In the genomic region with DNA sequence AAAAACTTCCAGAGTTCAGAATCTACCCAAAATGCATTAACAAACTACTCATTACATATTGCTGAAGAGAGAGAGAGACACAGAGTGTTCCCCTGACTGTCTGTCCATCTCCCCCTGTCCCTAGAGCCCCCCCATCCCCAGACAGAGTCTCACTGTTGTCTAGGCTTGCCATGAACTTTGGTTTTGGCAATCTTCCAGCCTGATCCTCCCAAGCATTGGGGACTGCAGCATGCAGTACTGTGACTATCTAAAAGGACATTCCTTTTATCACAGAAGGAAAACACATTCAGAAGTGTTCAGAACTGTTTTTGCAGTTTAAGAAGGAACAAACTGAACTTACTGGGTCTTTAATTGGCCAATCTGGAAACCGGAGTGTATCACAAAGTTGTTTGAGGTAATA, we compare ENCODE assay signal across 32 mouse cellular contexts.
DNase-seq lines count a peak whose midpoint lies in the region; ATAC-seq and TF ChIP-seq lines count a peak whose summit lies in the region.
"Had no signal": no experiment of that assay in that cellular context is flagged by ENCODE, and none has a peak within 500 bp of the region (broad histone marks: within the 10 kb centered on the region; RNA-seq: fewer than 3 reads in every experiment).

No protein-coding gene starts in this region.

- intact Hi-C loops in heart, postnatal 25 days (cut with DNase I): no loop called here

- no peak overlapping the region for H3K27ac ChIP-seq in heart, postnatal 0 days (ENCODE audit: low read depth)
- no peak overlapping the region for H3K27ac ChIP-seq in midbrain, postnatal 0 days (ENCODE audit: low read depth, low read length)
- no peak overlapping the region for H3K27ac ChIP-seq in midbrain, embryonic 10.5 days (replicated peaks)
- H3K27ac ChIP-seq: embryonic facial prominence, embryonic 10.5 days; embryonic facial prominence, embryonic 15.5 days; forebrain, embryonic 12.5 days; heart, adult 2 months; kidney, postnatal 0 days; limb, embryonic 10.5 days; limb, embryonic 15.5 days; liver, embryonic 13.5 days; midbrain, embryonic 13.5 days; neural tube, embryonic 12.5 days; stomach, embryonic 15.5 days had no signal

- no peaks in the 10 kb centered on the region for H3K27me3 ChIP-seq in heart, postnatal 0 days (ENCODE audit: control insufficient read depth, insufficient read depth, low read length)
- H3K27me3 ChIP-seq in midbrain, postnatal 0 days (ENCODE audit: insufficient read depth, low read length): no peaks in the 10 kb centered on the region
- H3K27me3 ChIP-seq in midbrain, embryonic 10.5 days (ENCODE audit: low read depth, poor library complexity, severe bottlenecking): no peaks in the 10 kb centered on the region
- H3K27me3 ChIP-seq: embryonic facial prominence, embryonic 15.5 days; forebrain, embryonic 12.5 days; heart, embryonic 13.5 days; limb, embryonic 15.5 days; liver, embryonic 13.5 days; midbrain, embryonic 13.5 days; neural tube, embryonic 12.5 days; stomach, embryonic 15.5 days had no signal

- no peak overlapping the region for H3K4me3 ChIP-seq in heart, postnatal 0 days (ENCODE audit: low read depth, low read length)
- H3K4me3 ChIP-seq in midbrain, postnatal 0 days (ENCODE audit: low read depth, low read length): no peak overlapping the region
- H3K4me3 ChIP-seq in midbrain, embryonic 10.5 days: no peak overlapping the region
- H3K4me3 ChIP-seq: embryonic facial prominence, embryonic 10.5 days; embryonic facial prominence, embryonic 15.5 days; forebrain, embryonic 12.5 days; heart, adult 2 months; heart, embryonic 13.5 days; limb, embryonic 10.5 days; limb, embryonic 15.5 days; liver, embryonic 13.5 days; midbrain, embryonic 13.5 days; neural tube, embryonic 12.5 days; stomach, embryonic 15.5 days had no signal

- WGBS in heart, postnatal 0 days: 69% methylated on average over 1 of the region's 1 CpGs
- WGBS in midbrain, postnatal 0 days: 88% methylated on average over 1 of the region's 1 CpGs
- 91% methylated on average over 1 of the region's 1 CpGs for WGBS in midbrain, embryonic 10.5 days

- peaks cover 69% of the 10 kb centered on the region for H3K36me3 ChIP-seq in heart, postnatal 0 days (replicated peaks; ENCODE audit: control insufficient read depth, insufficient read depth, low read length)
- H3K36me3 ChIP-seq in midbrain, postnatal 0 days (ENCODE audit: insufficient read depth, low read length): peaks cover 31% of the 10 kb centered on the region; the same call in 1 of the 2 replicates
- H3K36me3 ChIP-seq in midbrain, embryonic 10.5 days: peaks cover 82% of the 10 kb centered on the region

- peak; percentile 16 for DNase-seq in heart, postnatal 0 days (ENCODE audit: low spot score)
- no peak for DNase-seq in heart, postnatal 25 days (ENCODE audit: low spot score)
- peak; percentile 5 for DNase-seq in midbrain, postnatal 0 days (ENCODE audit: low spot score)
- DNase-seq in midbrain, embryonic 10.5 days (ENCODE audit: low spot score): no peak
- DNase-seq in brain, adult 2 months (ENCODE audit: low read depth, low spot score): peak; percentile 32
- DNase-seq in spleen, postnatal 10 days (ENCODE audit: low spot score in 2 of 2): no peak
- no peak for DNase-seq in neural tube, embryonic 10.5 days (ENCODE audit: extremely low spot score, low spot score)
- DNase-seq: adrenal gland, postnatal 10 days; B cell, adult 2 months; cerebellum, adult 18-20 months; cerebellum, postnatal 25 days; gastrocnemius, postnatal 25 days; heart, adult 2 months; heart, postnatal 14 days; kidney, adult 8-10 months; kidney, postnatal 4 days; liver, embryonic 13.5 days; lung, adult 18-20 months; lung, postnatal 10 days had no signal

- ATAC-seq in heart, postnatal 0 days (ENCODE audit: insufficient read depth, low read depth): no peak
- ATAC-seq in midbrain, postnatal 0 days (ENCODE audit: low FRiP score): no peak
- peak; percentile 69 for ATAC-seq in megakaryocyte-erythroid progenitor cell, adult 5-6 weeks (replicated peaks; ENCODE audit: low FRiP score, low TSS enrichment, poor library complexity, severe bottlenecking)
- ATAC-seq: activated CD4-positive, CD25-positive, alpha-beta regulatory T cell, adult 4 months; intestine, embryonic 16.5 days; midbrain, embryonic 13.5 days had no signal

- no peaks in the 10 kb centered on the region for H3K9me3 ChIP-seq in heart, postnatal 0 days (replicated peaks; ENCODE audit: control insufficient read depth, low read length)
- no peaks in the 10 kb centered on the region for H3K9me3 ChIP-seq in midbrain, postnatal 0 days (ENCODE audit: low read length)
- no peaks in the 10 kb centered on the region for H3K9me3 ChIP-seq in midbrain, embryonic 10.5 days (replicated peaks)
- H3K9me3 ChIP-seq: embryonic facial prominence, embryonic 10.5 days; embryonic facial prominence, embryonic 15.5 days; forebrain, embryonic 12.5 days; heart, embryonic 13.5 days; limb, embryonic 10.5 days; limb, embryonic 15.5 days; liver, embryonic 13.5 days; midbrain, embryonic 13.5 days; neural tube, embryonic 12.5 days; stomach, embryonic 15.5 days had no signal

- H3K4me1 ChIP-seq in heart, postnatal 0 days (ENCODE audit: control insufficient read depth, insufficient read depth): peaks cover 4% of the 10 kb centered on the region; the same call in 1 of the 2 replicates
- no peaks in the 10 kb centered on the region for H3K4me1 ChIP-seq in midbrain, postnatal 0 days (ENCODE audit: insufficient read depth, low read length)
- no peaks in the 10 kb centered on the region for H3K4me1 ChIP-seq in midbrain, embryonic 10.5 days
- H3K4me1 ChIP-seq: embryonic facial prominence, embryonic 10.5 days; embryonic facial prominence, embryonic 15.5 days; forebrain, embryonic 12.5 days; limb, embryonic 10.5 days; limb, embryonic 15.5 days; liver, embryonic 13.5 days; midbrain, embryonic 13.5 days; neural tube, embryonic 12.5 days; stomach, embryonic 15.5 days had no signal

- no peak for TF ChIP-seq EP300 in heart, postnatal 0 days (IDR thresholded peaks at IDR 0.05; ENCODE audit: low read depth)

- no peak overlapping the region for H3K9ac ChIP-seq in heart, postnatal 0 days (replicated peaks; ENCODE audit: low read depth, low read length)
- no peak overlapping the region for H3K9ac ChIP-seq in midbrain, postnatal 0 days (replicated peaks; ENCODE audit: low read length, poor library complexity, severe bottlenecking)
- H3K9ac ChIP-seq: embryonic facial prominence, embryonic 15.5 days; forebrain, embryonic 12.5 days; heart, embryonic 13.5 days; limb, embryonic 15.5 days; liver, embryonic 13.5 days; midbrain, embryonic 13.5 days; neural tube, embryonic 12.5 days; stomach, embryonic 15.5 days had no signal

- TF ChIP-seq CTCF in heart, postnatal 0 days (IDR thresholded peaks at IDR 0.05; ENCODE audit: low read depth): no peak
- no peak for TF ChIP-seq CTCF in midbrain, postnatal 0 days (IDR thresholded peaks at IDR 0.05)

- no peak overlapping the region for H3K4me2 ChIP-seq in heart, postnatal 0 days (ENCODE audit: low read depth, low read length)
- H3K4me2 ChIP-seq in midbrain, postnatal 0 days (ENCODE audit: low read depth, low read length, poor library complexity, severe bottlenecking): no peak overlapping the region
- H3K4me2 ChIP-seq: embryonic facial prominence, embryonic 15.5 days; forebrain, embryonic 12.5 days; heart, embryonic 13.5 days; limb, embryonic 15.5 days; liver, embryonic 13.5 days; midbrain, embryonic 13.5 days; neural tube, embryonic 12.5 days; stomach, embryonic 15.5 days had no signal

Comparison
In these comparisons a context has a peak if more than half of its experiments do, and no peak if none do; other contexts are left out.
1. DNase-seq: peak in heart, postnatal 0 days (single experiment), midbrain, postnatal 0 days (single experiment) and brain, adult 2 months (single experiment); none in heart, postnatal 25 days (single experiment), midbrain, embryonic 10.5 days (single experiment), spleen, postnatal 10 days (0 of 2) and neural tube, embryonic 10.5 days (single experiment).